Mouse (Mus musculus) embryonic fibroblast, embryonic 13.5 days (primary cell): ENCODE data around the gene Atp5b.
"Not testable (repeated sequence)": the region's sequence is repeated elsewhere in the genome, so short reads cannot be mapped to it uniquely, and the experiment has no call there.

Experiments used
- CTCF ChIP-seq: IDR thresholded peaks from 2 replicates; pipeline ENCODE4 v1.5.1; 2011; ENCODE audit warnings: mild to moderate bottlenecking, control low read depth, low read length, moderate library complexity, borderline replicate concordance; ENCODE audit not compliant: insufficient read depth
- POLR2A ChIP-seq: IDR thresholded peaks from 2 replicates; pipeline ENCODE4 v1.6.1; 2011; ENCODE audit warnings: low read depth, mild to moderate bottlenecking, control low read depth, low read length, moderate library complexity

DNA sequence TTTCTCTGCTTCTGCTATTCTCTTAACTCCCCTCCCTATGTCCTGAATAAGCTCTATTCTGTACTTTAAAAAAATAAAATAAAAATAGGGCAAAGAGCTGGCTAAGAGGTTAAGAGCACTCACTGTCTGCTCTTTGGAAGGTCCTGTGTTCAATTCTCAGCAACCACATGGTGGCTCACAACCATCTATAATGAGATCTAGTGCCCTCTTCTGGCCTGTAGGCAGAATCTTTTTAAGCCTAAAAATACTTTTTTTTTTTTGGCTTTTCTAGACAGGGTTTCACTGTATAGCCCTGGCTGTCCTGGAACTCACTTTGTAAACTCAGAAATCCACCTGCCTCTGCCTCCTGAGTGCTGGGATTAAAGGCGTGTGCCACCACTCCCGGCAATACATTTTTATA is 12.6 kb upstream of the Atp5b start:
- not testable (repeated sequence) for TF ChIP-seq CTCF, POLR2A
